Mouse (Mus musculus) limb, embryonic 11.5 days (tissue): Measurements from ENCODE around the gene Hoxb8. TPM values are rescaled to one million over a fixed set of nuclear protein-coding genes. Genes with fewer than 3 reads are reported as not detected.

Experiments used
- ATAC-seq: fragments of 200-750 bp; cut with Nextera tagmentation; 2 replicates; pipeline ENCODE4 v1.8.0; 2017; ENCODE audit warnings: low read depth; ENCODE audit not compliant: insufficient number of reproducible peaks, low FRiP score, low TSS enrichment
- DNase-seq: peaks from one replicate; pipeline ENCODE4 v3.0.0-alpha.2; 2015; ENCODE audit warnings: low spot score
- H3K27ac ChIP-seq: fragments of 300-500 bp; sonication (generic); replicated peaks from 2 replicates; pipeline ENCODE4 v1.5.1; 2014; ENCODE audit warnings: low read depth, mild to moderate bottlenecking, low read length
- H3K27me3 ChIP-seq: fragments of 300-500 bp; sonication (generic); 2 replicates; pipeline ENCODE4 v1.6.1; 2014; ENCODE audit warnings: mild to moderate bottlenecking, low read length, mixed read lengths; ENCODE audit not compliant: control insufficient read depth, insufficient read depth
- H3K36me3 ChIP-seq: fragments of 300-500 bp; sonication (generic); 2 replicates; pipeline ENCODE4 v1.6.1; 2014; ENCODE audit warnings: mild to moderate bottlenecking, low read length, moderate library complexity, mixed read lengths; ENCODE audit not compliant: control insufficient read depth, insufficient read depth
- H3K4me1 ChIP-seq: fragments of 300-500 bp; sonication (generic); 2 replicates; pipeline ENCODE4 v1.6.1; 2014; ENCODE audit warnings: low read length, mixed read lengths; ENCODE audit not compliant: control insufficient read depth, insufficient read depth
- H3K4me2 ChIP-seq: fragments of 300-500 bp; sonication (generic); 2 replicates; pipeline ENCODE4 v1.6.1; 2014; ENCODE audit warnings: low read depth, mild to moderate bottlenecking, moderate library complexity; ENCODE audit not compliant: severe bottlenecking
- H3K4me3 ChIP-seq: fragments of 300-500 bp; sonication (generic); 2 replicates; pipeline ENCODE4 v1.5.1; 2014; ENCODE audit warnings: low read depth, low read length
- H3K9ac ChIP-seq: fragments of 300-500 bp; sonication (generic); 2 replicates; pipeline ENCODE4 v1.6.1; 2014; ENCODE audit warnings: mild to moderate bottlenecking, low read length
- H3K9me3 ChIP-seq: fragments of 300-500 bp; sonication (generic); 2 replicates; pipeline ENCODE4 v1.6.1; 2016; ENCODE audit warnings: low read length; ENCODE audit not compliant: control insufficient read depth
- WGBS: fragments of 180-500 bp; shearing (Covaris S2); extraction: QIAGEN DNeasy Blood & Tissue Kit; methylation state at CpG from one replicate; pipeline ENCODE4 v1.1.7; 2014; 5-methylcytosine and 5-hydroxymethylcytosine counted together
- polyA plus RNA-seq: library from polyadenylated mRNA; unstranded; fragments of >200 nt; fragmentation: Nextera tagmentation; extraction: Ambion mirVana; gene quantifications from 2 replicates; pipeline ENCODE4 v1.2.1, GENCODE M21; 2014

The Hoxb8 gene
- polyA plus RNA-seq, 1 experiment from 2014 or later: 0.89 TPM

DNA sequence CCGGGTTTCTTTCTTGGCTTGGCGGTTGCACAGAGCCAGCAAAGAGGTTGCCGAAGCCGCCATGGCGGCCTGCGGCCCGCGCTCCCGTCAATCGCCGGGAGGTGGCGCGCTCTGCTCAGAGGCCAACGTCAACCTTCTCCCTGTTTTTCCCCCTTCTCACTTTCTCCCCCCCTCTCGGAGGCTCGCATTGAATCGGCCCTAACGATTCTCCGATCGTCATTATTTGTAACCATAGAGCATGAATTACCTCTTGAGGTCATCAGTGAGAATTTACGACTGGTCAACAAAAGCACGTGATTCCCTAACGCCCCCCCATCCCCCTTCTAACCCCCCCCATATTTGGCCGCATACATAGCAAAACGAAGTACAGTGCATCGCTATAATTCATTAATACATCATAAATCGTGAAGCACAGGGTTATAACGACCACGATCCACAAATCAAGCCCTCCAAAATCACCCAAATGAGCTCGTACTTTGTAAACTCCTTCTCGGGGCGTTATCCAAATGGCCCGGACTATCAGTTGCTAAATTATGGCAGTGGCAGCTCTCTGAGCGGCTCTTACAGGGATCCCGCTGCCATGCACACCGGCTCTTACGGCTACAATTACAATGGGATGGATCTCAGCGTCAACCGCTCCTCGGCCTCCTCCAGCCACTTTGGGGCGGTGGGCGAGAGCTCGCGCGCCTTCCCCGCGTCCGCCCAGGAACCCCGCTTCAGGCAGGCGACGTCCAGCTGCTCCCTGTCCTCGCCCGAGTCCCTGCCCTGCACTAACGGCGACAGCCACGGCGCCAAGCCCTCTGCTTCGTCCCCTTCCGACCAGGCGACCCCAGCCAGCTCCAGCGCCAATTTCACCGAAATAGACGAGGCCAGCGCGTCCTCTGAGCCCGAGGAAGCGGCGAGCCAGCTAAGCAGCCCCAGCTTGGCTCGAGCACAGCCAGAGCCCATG is 21.7 kb downstream of the Hoxb8 start, which contains the start of gene Hoxb5:
Hoxb5 (plus strand) TSS at position 186 of the 949 bp plus-strand sequence.
- WGBS: under 1% methylated on average over 69 of the region's 69 CpGs
- H3K27ac ChIP-seq: no peak within 1 kb of the TSS
- no peaks in the 10 kb centered on the region for H3K36me3 ChIP-seq
- DNase-seq: peak; percentile 93
- peak within 1 kb of the TSS; percentile 28 for H3K4me3 ChIP-seq
- H3K9me3 ChIP-seq: no peaks in the 10 kb centered on the region
- H3K9ac ChIP-seq: peak within 1 kb of the TSS; percentile 56
- no peak for ATAC-seq
- peaks cover 96% of the 10 kb centered on the region for H3K27me3 ChIP-seq
- H3K4me2 ChIP-seq: peak within 1 kb of the TSS; percentile 48
- H3K4me1 ChIP-seq: peaks cover 23% of the 10 kb centered on the region

DNA sequence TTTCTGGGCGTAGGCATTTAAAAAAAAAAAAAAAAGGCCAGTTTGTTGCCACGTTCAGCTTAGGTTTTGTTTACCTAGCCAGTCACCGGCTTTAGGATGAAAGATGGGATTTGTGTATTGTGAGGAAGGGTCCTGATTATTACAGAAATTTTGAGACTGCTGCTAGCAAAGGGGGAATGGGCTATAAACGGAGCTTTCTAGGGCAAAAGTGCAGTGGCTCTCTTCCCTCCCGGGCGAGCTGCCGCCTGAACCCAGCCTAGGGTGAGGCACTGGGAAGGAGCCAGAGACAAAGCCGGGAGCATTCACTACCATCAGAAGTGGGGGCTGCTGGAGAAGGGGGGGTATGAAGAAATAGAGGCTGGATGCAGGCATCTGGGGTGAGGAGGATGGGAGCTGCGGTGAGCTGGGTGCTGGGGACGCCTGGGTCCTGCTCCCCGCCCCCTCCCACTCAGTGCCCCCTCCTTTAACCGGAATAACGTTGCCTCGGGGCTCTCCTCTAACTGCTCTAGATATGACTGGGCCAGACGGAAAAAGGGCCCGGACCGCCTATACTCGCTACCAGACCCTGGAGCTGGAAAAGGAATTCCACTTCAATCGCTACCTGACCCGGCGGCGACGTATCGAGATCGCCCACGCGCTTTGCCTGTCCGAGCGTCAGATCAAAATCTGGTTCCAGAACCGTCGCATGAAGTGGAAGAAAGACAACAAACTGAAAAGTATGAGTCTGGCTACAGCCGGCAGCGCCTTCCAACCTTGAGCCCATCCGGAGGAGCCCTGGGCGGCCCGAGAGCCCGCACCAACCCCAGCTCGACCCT is 22.9 kb downstream of the Hoxb8 start:
- Histone ChIP-seq H3K9ac (no peak overlapping the region; the same call in 1 of the 2 replicates), H3K9me3 (no peaks in the 10 kb centered on the region), H3K4me1 (peaks cover 22% of the 10 kb centered on the region), H3K36me3 (no peaks in the 10 kb centered on the region), H3K4me2 (peak overlapping the region; percentile 48), H3K27me3 (peaks cover 96% of the 10 kb centered on the region), H3K4me3 (peak overlapping the region; percentile 28), H3K27ac (no peak overlapping the region)
- WGBS: 1% methylated on average over 38 of the region's 38 CpGs
- ATAC-seq (no peak), DNase-seq (no peak)

GRCm38 (mm10) chr11:96305505-96306182 is 23.9 kb downstream of the Hoxb8 start:
- Histone ChIP-seq H3K4me3 (no peak overlapping the region), H3K4me2 (no peak overlapping the region), H3K4me1 (peaks cover 21% of the 10 kb centered on the region), H3K27me3 (peaks cover 93% of the 10 kb centered on the region), H3K9ac (no peak overlapping the region), H3K36me3 (no peaks in the 10 kb centered on the region), H3K9me3 (no peaks in the 10 kb centered on the region), H3K27ac (no peak overlapping the region)
- ATAC-seq (no peak), DNase-seq (no peak)
- 30% methylated on average over 6 of the region's 6 CpGs for WGBS

GRCm38 (mm10) chr11:96306183-96306907 is 24.6 kb downstream of the Hoxb8 start:
- Histone ChIP-seq H3K27me3 (peaks cover 92% of the 10 kb centered on the region), H3K9ac (no peak overlapping the region), H3K9me3 (no peaks in the 10 kb centered on the region), H3K4me1 (peaks cover 18% of the 10 kb centered on the region; the same call in 1 of the 2 replicates), H3K27ac (no peak overlapping the region), H3K36me3 (no peaks in the 10 kb centered on the region), H3K4me3 (no peak overlapping the region), H3K4me2 (peak overlapping the region; percentile 20; the same call in 1 of the 2 replicates)
- ATAC-seq: no peak
- DNase-seq: no peak
- WGBS: 6% methylated on average over 7 of the region's 7 CpGs

DNA sequence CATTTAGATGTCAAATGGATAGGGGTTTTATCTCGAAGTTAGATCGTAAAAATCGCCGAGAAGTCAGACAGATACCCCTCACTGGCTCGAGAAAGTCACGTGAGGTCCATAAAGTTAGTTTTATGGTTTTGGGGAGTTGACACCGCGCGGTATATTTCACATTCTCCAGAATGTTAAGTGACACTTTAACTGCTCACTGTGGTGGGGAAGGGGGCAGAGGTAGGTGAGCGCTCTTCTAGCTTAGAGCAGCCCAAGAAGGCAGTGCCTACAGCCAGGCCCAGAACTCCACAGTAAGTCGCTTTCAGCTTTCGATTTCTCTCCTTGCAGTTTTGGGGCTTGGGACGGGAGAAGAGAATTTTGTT is 25.2 kb downstream of the Hoxb8 start:
- peaks cover 22% of the 10 kb centered on the region for H3K4me1 ChIP-seq
- H3K9me3 ChIP-seq: no peaks in the 10 kb centered on the region
- H3K27ac ChIP-seq: no peak overlapping the region
- H3K4me2 ChIP-seq: peak overlapping the region; percentile 20; the same call in 1 of the 2 replicates
- DNase-seq (no peak), ATAC-seq (no peak; the same call in 1 of the 2 replicates)
- no peak overlapping the region for H3K9ac ChIP-seq
- H3K36me3 ChIP-seq: no peaks in the 10 kb centered on the region
- 2% methylated on average over 13 of the region's 13 CpGs for WGBS
- peaks cover 92% of the 10 kb centered on the region for H3K27me3 ChIP-seq
- H3K4me3 ChIP-seq: no peak overlapping the region; the same call in 1 of the 2 replicates

- H3K4me1 ChIP-seq: peaks cover 25% of the 10 kb centered on the region
- peaks cover 93% of the 10 kb centered on the region for H3K27me3 ChIP-seq
- H3K9me3 ChIP-seq: no peaks in the 10 kb centered on the region
- ATAC-seq (no peak), DNase-seq (no peak)
- no peak overlapping the region for H3K27ac ChIP-seq
- 9% methylated on average over 4 of the region's 4 CpGs for WGBS
- no peak overlapping the region for H3K4me2 ChIP-seq
- H3K36me3 ChIP-seq: no peaks in the 10 kb centered on the region
- no peak overlapping the region for H3K9ac ChIP-seq
- no peak overlapping the region for H3K4me3 ChIP-seq
Measured at GRCm38 (mm10) chr11:96308763-96309162, 27.1 kb downstream of the Hoxb8 start.

GRCm38 (mm10) chr11:96309288-96309687 is 27.6 kb downstream of the Hoxb8 start:
- peaks cover 22% of the 10 kb centered on the region for H3K4me1 ChIP-seq
- H3K4me2 ChIP-seq: no peak overlapping the region

More at GRCm38 (mm10) chr11:96309288-96309687, 27.6 kb downstream of the Hoxb8 start:
- H3K4me3 ChIP-seq: no peak overlapping the region
- no peak overlapping the region for H3K27ac ChIP-seq
- no peak for DNase-seq
- ATAC-seq: no peak
- 12% methylated on average over 4 of the region's 4 CpGs for WGBS
- no peak overlapping the region for H3K9ac ChIP-seq
- H3K9me3 ChIP-seq: no peaks in the 10 kb centered on the region
- H3K36me3 ChIP-seq: no peaks in the 10 kb centered on the region
- H3K27me3 ChIP-seq: peaks cover 93% of the 10 kb centered on the region
